Mouse (Mus musculus) MEL (cell line): ENCODE data around the gene Adam23. TPM values are rescaled to one million over a fixed set of nuclear protein-coding genes. Genes with fewer than 3 reads are reported as not detected.

Experiments
- DNase-seq: peaks from one replicate; pipeline ENCODE4 v3.0.0; 2011; ENCODE audit warnings: low read depth, low spot score
- H3K27ac ChIP-seq: 2 replicates; pipeline ENCODE4 v1.5.1; 2012; ENCODE audit warnings: low read depth, mild to moderate bottlenecking, control low read depth, low read length, moderate library complexity; ENCODE audit not compliant: control insufficient read depth
- H3K27me3 ChIP-seq, 2 experiments: fragments of 150-350 bp in 1 of 2; sonication (generic) in 1 of 2; 2 replicates each; pipeline ENCODE4 v1.6.1; 2012; ENCODE audit warnings: low read length in 2 of 2, mild to moderate bottlenecking in 2 of 2, improper control_type of control experiment in 1 of 2, moderate library complexity in 1 of 2; ENCODE audit not compliant: insufficient read depth in 2 of 2, control insufficient read depth in 1 of 2
- H3K36me3 ChIP-seq, 2 experiments: 2 replicates each; pipeline ENCODE4 v1.6.1; 2012 to 2014; ENCODE audit warnings: low read length in 2 of 2, improper control_type of control experiment in 1 of 2, inconsistent platforms in 1 of 2, mild to moderate bottlenecking in 1 of 2; ENCODE audit not compliant: insufficient read depth in 2 of 2, control insufficient read depth in 1 of 2
- H3K4me1 ChIP-seq, 2 experiments: fragments of 150-350 bp in 1 of 2; sonication (generic) in 1 of 2; 2 replicates each; pipeline ENCODE4 v1.6.1; 2012; ENCODE audit warnings: low read length in 2 of 2, improper control_type of control experiment in 1 of 2, mild to moderate bottlenecking in 1 of 2; ENCODE audit not compliant: insufficient read depth in 2 of 2, control insufficient read depth in 1 of 2
- H3K4me3 ChIP-seq, 2 experiments: fragments of 150-350 bp in 1 of 2; sonication (generic) in 1 of 2; 2 replicates each; pipeline ENCODE4 v1.5.1; 2012; ENCODE audit warnings: low read depth in 2 of 2, low read length in 2 of 2, mild to moderate bottlenecking in 2 of 2, moderate library complexity in 2 of 2, control low read depth in 1 of 2, improper control_type of control experiment in 1 of 2; ENCODE audit not compliant: control insufficient read depth in 1 of 2, insufficient read depth in 1 of 2
- H3K79me2 ChIP-seq: 2 replicates; pipeline ENCODE4 v1.6.1; 2012; ENCODE audit warnings: mild to moderate bottlenecking, low read length, moderate library complexity; ENCODE audit not compliant: control insufficient read depth, poor library complexity, insufficient read depth
- H3K9ac ChIP-seq: 2 replicates; pipeline ENCODE4 v1.6.1; 2012; ENCODE audit warnings: low read depth, mild to moderate bottlenecking, control low read depth, low read length, moderate library complexity; ENCODE audit not compliant: control insufficient read depth, poor library complexity, severe bottlenecking
- H3K9me3 ChIP-seq: fragments of 150-350 bp; sonication (generic); replicated peaks from 2 replicates; pipeline ENCODE4 v1.6.1; 2012; ENCODE audit warnings: mild to moderate bottlenecking, low read length, improper control_type of control experiment, moderate library complexity; ENCODE audit not compliant: insufficient read depth
- BHLHE40 ChIP-seq: IDR thresholded peaks from 2 replicates; pipeline ENCODE4 v1.6.1; 2012; ENCODE audit warnings: low read depth, mild to moderate bottlenecking, inconsistent platforms, low read length, improper control_type of control experiment, borderline replicate concordance
- CHD1 ChIP-seq: IDR thresholded peaks from 2 replicates; pipeline ENCODE4 v1.6.1; 2012; ENCODE audit warnings: low read depth, mild to moderate bottlenecking, inconsistent platforms, low read length, improper control_type of control experiment
- CHD2 ChIP-seq: IDR thresholded peaks from 2 replicates; pipeline ENCODE4 v1.6.1; 2011; ENCODE audit warnings: low read length, improper control_type of control experiment
- CTCF ChIP-seq, 3 experiments: IDR thresholded peaks in 2 of 3; conservative IDR thresholded peaks in 1 of 3; 2 replicates each; pipeline ENCODE4 v1.5.1; 2011 to 2012; ENCODE audit warnings: low read length in 3 of 3, low read depth in 2 of 3, mild to moderate bottlenecking in 2 of 3, improper control_type of control experiment in 1 of 3, inconsistent platforms in 1 of 3, mixed read lengths in 1 of 3, moderate library complexity in 1 of 3; ENCODE audit not compliant: control insufficient read depth in 1 of 3, insufficient read depth in 1 of 3, poor library complexity in 1 of 3, severe bottlenecking in 1 of 3
- ELF1 ChIP-seq: IDR thresholded peaks from 2 replicates; pipeline ENCODE4 v1.6.1; 2014; ENCODE audit warnings: low read depth, mild to moderate bottlenecking, inconsistent platforms, low read length, improper control_type of control experiment, moderate library complexity
- EP300 ChIP-seq, 2 experiments: IDR thresholded peaks; 2 replicates each; pipeline ENCODE4 v1.6.1; 2011; ENCODE audit warnings: improper control_type of control experiment in 2 of 2, low read length in 2 of 2, low read depth in 1 of 2, mild to moderate bottlenecking in 1 of 2
- ETS1 ChIP-seq: IDR thresholded peaks from 2 replicates; pipeline ENCODE4 v1.6.1; 2012; ENCODE audit warnings: low read depth, mild to moderate bottlenecking, inconsistent platforms, low read length, improper control_type of control experiment, moderate library complexity
- JUND ChIP-seq: IDR thresholded peaks from 2 replicates; pipeline ENCODE4 v1.6.1; 2011; ENCODE audit warnings: low read depth, mild to moderate bottlenecking, improper control_type of control experiment, low read length
- MAZ ChIP-seq: IDR thresholded peaks from 2 replicates; pipeline ENCODE4 v1.6.1; 2012; ENCODE audit warnings: low read depth, mild to moderate bottlenecking, inconsistent platforms, low read length, improper control_type of control experiment
- MYC ChIP-seq: IDR thresholded peaks from 2 replicates; pipeline ENCODE4 v1.6.1; 2011; ENCODE audit warnings: low read depth, mild to moderate bottlenecking, low read length, improper control_type of control experiment, moderate library complexity
- NELFE ChIP-seq: IDR thresholded peaks from 2 replicates; pipeline ENCODE4 v1.6.1; 2011; ENCODE audit warnings: low read depth, low read length, improper control_type of control experiment
- NRF1 ChIP-seq: IDR thresholded peaks from 2 replicates; pipeline ENCODE4 v1.6.1; 2014; ENCODE audit warnings: low read depth, mild to moderate bottlenecking, inconsistent platforms, low read length, improper control_type of control experiment, moderate library complexity; ENCODE audit not compliant: poor library complexity, insufficient read depth, severe bottlenecking
- POLR2A ChIP-seq, 2 experiments: IDR thresholded peaks; 2 replicates each; pipeline ENCODE4 v1.6.1; 2011 to 2012; ENCODE audit warnings: low read length in 2 of 2, mild to moderate bottlenecking in 2 of 2, control low read depth in 1 of 2, improper control_type of control experiment in 1 of 2, low read depth in 1 of 2, moderate library complexity in 1 of 2; ENCODE audit not compliant: control insufficient read depth in 1 of 2, insufficient read depth in 1 of 2, poor library complexity in 1 of 2
- POLR2AphosphoS2 ChIP-seq: IDR thresholded peaks from 2 replicates; pipeline ENCODE4 v1.6.1; 2011; ENCODE audit warnings: low read length, improper control_type of control experiment
- RAD21 ChIP-seq: IDR thresholded peaks from 2 replicates; pipeline ENCODE4 v1.6.1; 2011; ENCODE audit warnings: mild to moderate bottlenecking, low read depth, low read length, improper control_type of control experiment
- SMC3 ChIP-seq: IDR thresholded peaks from 2 replicates; pipeline ENCODE4 v1.6.1; 2011; ENCODE audit warnings: low read depth, low read length, improper control_type of control experiment
- USF2 ChIP-seq, 2 experiments: IDR thresholded peaks; 2 replicates each; pipeline ENCODE4 v1.6.1; 2011 to 2012; ENCODE audit warnings: improper control_type of control experiment in 2 of 2, low read length in 2 of 2, borderline replicate concordance in 1 of 2, inconsistent platforms in 1 of 2, low read depth in 1 of 2, mild to moderate bottlenecking in 1 of 2; ENCODE audit not compliant: insufficient read depth in 1 of 2
- ZC3H11A ChIP-seq: IDR thresholded peaks from 2 replicates; pipeline ENCODE4 v1.6.1; 2012; ENCODE audit warnings: low read depth, mild to moderate bottlenecking, inconsistent platforms, low read length, improper control_type of control experiment
- polyA plus RNA-seq, 2 experiments: library from polyadenylated mRNA; stranded (reverse) in 1 of 2; unstranded in 1 of 2; fragments of >175 nt in 1 of 2; fragments of >200 nt in 1 of 2; gene quantifications; 2 replicates each; pipeline versions ENCODE4 v1.2.1 to v1.2.4; 2012; ENCODE audit warnings: low replicate concordance in 2 of 2, low read depth in 1 of 2; ENCODE audit not compliant: insufficient read length in 2 of 2, insufficient read depth in 1 of 2, missing spikeins in 1 of 2
- total RNA-seq: library from RNA; depleted of rRNA; stranded (reverse); fragments of 300-350 nt; gene quantifications from 2 replicates; pipeline ENCODE4 v1.2.3, GENCODE M21; 2012

Gene Adam23
- total and polyA plus RNA-seq, 3 experiments, result not detected

GRCm38 (mm10) chr1:63473696-63474095 lies 28.0 kb downstream of the Adam23 start:
- H3K27me3 ChIP-seq, result no peaks in the 10 kb centered on the region
- no peaks in the 10 kb centered on the region for H3K4me1 ChIP-seq
- no peaks in the 10 kb centered on the region for H3K36me3 ChIP-seq
- no peaks in the 10 kb centered on the region for H3K9me3 ChIP-seq
- TF ChIP-seq EP300 (IDR thresholded peaks at IDR 0.05; ENCODE audit: low read depth in 1 of 2, low read length in 2 of 2) (no peak), CHD2 (no peak), USF2 (IDR thresholded peaks at IDR 0.05; ENCODE audit: borderline replicate concordance in 1 of 2, insufficient read depth in 1 of 2, low read depth in 1 of 2, low read length in 2 of 2) (no peak), SMC3 (no peak), RAD21 (no peak), POLR2A (IDR thresholded peaks at IDR 0.05; ENCODE audit: control insufficient read depth in 1 of 2, insufficient read depth in 1 of 2, low read depth in 1 of 2, low read length in 2 of 2, poor library complexity in 1 of 2) (no peak), MAZ (no peak), ETS1 (no peak), NRF1 (no peak), ZC3H11A (no peak)
- no peak overlapping the region for H3K9ac ChIP-seq
- H3K27ac ChIP-seq, result no peak overlapping the region
- no peaks in the 10 kb centered on the region for H3K79me2 ChIP-seq
- no peak for DNase-seq
- no peak overlapping the region for H3K4me3 ChIP-seq

DNA sequence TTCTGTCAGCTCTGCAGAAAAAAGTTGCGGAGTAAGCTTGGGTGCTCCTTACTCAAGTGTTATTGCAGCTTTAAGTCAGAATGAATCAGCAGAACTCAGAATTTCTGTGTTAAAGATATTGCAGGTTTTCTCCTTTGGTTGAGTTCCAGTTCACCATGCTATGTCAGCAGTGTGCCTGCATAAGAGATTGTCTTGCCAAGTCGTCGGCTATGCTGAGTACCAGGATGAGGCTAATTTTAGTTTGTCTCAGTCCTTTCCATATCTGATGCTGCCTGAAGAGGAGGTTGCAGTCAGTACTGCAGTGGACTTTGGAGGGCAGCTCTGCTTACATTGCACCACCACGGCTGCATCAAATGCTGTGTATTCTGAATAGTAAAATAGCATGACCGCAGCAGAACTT lies 33.3 kb downstream of the Adam23 start:
- TF ChIP-seq ELF1, result no peak
- TF ChIP-seq CHD1, result no peak
- no peak for TF ChIP-seq USF2 (IDR thresholded peaks at IDR 0.05; ENCODE audit: borderline replicate concordance in 1 of 2, insufficient read depth in 1 of 2, low read depth in 1 of 2, low read length in 2 of 2)
- no peak for TF ChIP-seq CTCF (IDR thresholded peaks at IDR 0.05 in 2 of 3, conservative IDR thresholded peaks at IDR 0.05 in 1 of 3; ENCODE audit: control insufficient read depth in 1 of 3, insufficient read depth in 1 of 3, low read depth in 2 of 3, low read length in 3 of 3, poor library complexity in 1 of 3, severe bottlenecking in 1 of 3)
- TF ChIP-seq ETS1, result no peak
- no peak for TF ChIP-seq MYC
- no peak for TF ChIP-seq ZC3H11A
- TF ChIP-seq POLR2AphosphoS2, result no peak
- no peak for TF ChIP-seq SMC3
- no peak for TF ChIP-seq RAD21
- TF ChIP-seq JUND, result no peak
- TF ChIP-seq NELFE, result no peak
- TF ChIP-seq BHLHE40, result no peak
- no peak for DNase-seq
- H3K4me1 ChIP-seq, result no peaks in the 10 kb centered on the region
- H3K27me3 ChIP-seq, result no peaks in the 10 kb centered on the region
- no peak overlapping the region for H3K27ac ChIP-seq
- no peaks in the 10 kb centered on the region for H3K9me3 ChIP-seq
- no peaks in the 10 kb centered on the region for H3K36me3 ChIP-seq
- H3K9ac ChIP-seq, result no peak overlapping the region
- H3K79me2 ChIP-seq, result no peaks in the 10 kb centered on the region
- H3K4me3 ChIP-seq, result no peak overlapping the region
